Mouse (Mus musculus) CH12.LX (cell line): ENCODE data around the gene Il11ra1.
"Not testable (repeated sequence)": the region's sequence is repeated elsewhere in the genome, so short reads cannot be mapped to it uniquely, and the experiment has no call there.

Source experiments
- BHLHE40 ChIP-seq: IDR thresholded peaks from 2 replicates; pipeline ENCODE4 v1.6.1; 2011; ENCODE audit warnings: mild to moderate bottlenecking, low read depth, low read length, improper control_type of control experiment
- CHD2 ChIP-seq: IDR thresholded peaks from 2 replicates; pipeline ENCODE4 v1.6.1; 2011; ENCODE audit warnings: low read length, improper control_type of control experiment
- CTCF ChIP-seq, 2 experiments: IDR thresholded peaks in 1 of 2; conservative IDR thresholded peaks in 1 of 2; 2 replicates each; pipeline ENCODE4 v1.5.1; 2011 to 2012; ENCODE audit warnings: low read depth in 2 of 2, low read length in 2 of 2, improper control_type of control experiment in 1 of 2, inconsistent platforms in 1 of 2, mild to moderate bottlenecking in 1 of 2, moderate library complexity in 1 of 2
- ELF1 ChIP-seq: IDR thresholded peaks from 2 replicates; pipeline ENCODE4 v1.6.1; 2014; ENCODE audit warnings: low read depth, mild to moderate bottlenecking, inconsistent platforms, low read length, improper control_type of control experiment
- EP300 ChIP-seq: IDR thresholded peaks from 2 replicates; pipeline ENCODE4 v1.6.1; 2011; ENCODE audit warnings: low read length, improper control_type of control experiment
- ETS1 ChIP-seq: conservative IDR thresholded peaks from 2 replicates; pipeline ENCODE4 v1.6.1; 2012; ENCODE audit warnings: low read depth, mild to moderate bottlenecking, inconsistent platforms, low read length, improper control_type of control experiment, moderate library complexity
- JUND ChIP-seq: conservative IDR thresholded peaks from 2 replicates; pipeline ENCODE4 v1.6.1; 2011; ENCODE audit warnings: low read depth, low read length, improper control_type of control experiment
- POLR2A ChIP-seq: IDR thresholded peaks from 2 replicates; pipeline ENCODE4 v1.6.1; 2011; ENCODE audit warnings: low read depth, mild to moderate bottlenecking, improper control_type of control experiment, low read length
- POLR2AphosphoS2 ChIP-seq: IDR thresholded peaks from 2 replicates; pipeline ENCODE4 v1.6.1; 2011; ENCODE audit warnings: low read depth, low read length, improper control_type of control experiment
- SMC3 ChIP-seq: IDR thresholded peaks from 2 replicates; pipeline ENCODE4 v1.6.1; 2011; ENCODE audit warnings: low read depth, low read length, improper control_type of control experiment
- TCF12 ChIP-seq: IDR thresholded peaks from 2 replicates; pipeline ENCODE4 v1.6.1; 2014; ENCODE audit warnings: low read depth, mild to moderate bottlenecking, inconsistent platforms, low read length, improper control_type of control experiment
- USF2 ChIP-seq: conservative IDR thresholded peaks from 2 replicates; pipeline ENCODE4 v1.6.1; 2011; ENCODE audit warnings: low read depth, low read length, improper control_type of control experiment

- TF ChIP-seq USF2; CTCF (conservative IDR thresholded peaks at IDR 0.05 in 1 of 2, IDR thresholded peaks at IDR 0.05 in 1 of 2; ENCODE audit: low read depth in 2 of 2, low read length in 2 of 2); ELF1; POLR2A; CHD2; POLR2AphosphoS2; TCF12; ETS1; EP300; SMC3; BHLHE40; JUND: not testable (repeated sequence)
These were observed 9.8 kb upstream of the Il11ra1 start for GRCm38 (mm10) chr4:41690014-41690413.
